Mouse (Mus musculus): ENCODE data around the gene Ptprd.

Gene Ptprd

GRCm38 (mm10) chr4:75953349-75954060 lies 2258.3 kb downstream of the Ptprd start:
- DNase-seq (ENCODE audit: low spot score in 2 of 2) = no peak

DNA sequence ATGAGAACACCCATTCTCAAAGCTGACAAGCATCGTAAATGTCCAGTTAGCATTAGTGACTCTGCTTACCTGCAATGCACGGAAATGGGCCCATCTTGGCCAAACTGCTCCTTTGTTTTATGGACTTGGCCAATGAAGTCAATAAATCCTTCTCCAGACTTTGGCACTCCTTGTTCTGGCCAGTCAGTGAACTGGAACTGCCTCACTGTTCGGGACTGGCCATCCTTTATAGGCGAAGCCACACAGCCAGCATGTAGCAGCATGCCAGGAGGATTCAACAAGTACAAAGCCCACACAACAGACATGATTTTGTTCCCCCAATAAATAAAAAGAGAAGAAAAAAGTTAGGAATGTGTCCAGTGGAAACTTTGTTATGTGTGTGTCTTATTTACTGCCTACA lies 2261.2 kb downstream of the Ptprd start:
- DNase-seq (ENCODE audit: low spot score in 2 of 2) = no peak

- no peak for DNase-seq (ENCODE audit: low spot score in 2 of 2)
Measured at GRCm38 (mm10) chr4:75894871-75895270, 2316.9 kb downstream of the Ptprd start.

Measured in urinary bladder, postnatal 36 days (tissue).